Mouse (Mus musculus): ENCODE measurements around the gene Cr1l. TPM values are rescaled to one million over a fixed set of nuclear protein-coding genes. Genes with fewer than 3 reads are reported as not detected.
A peak's percentile ranks its signal among the peaks of the same experiment; 100 is the strongest.

The Cr1l gene
- 73.3 and 90.1 TPM in 2 replicates for polyA plus RNA-seq (2012; ENCODE audit: insufficient read depth, insufficient read length, missing spikeins)

- Histone ChIP-seq H3K27ac (replicated peaks; ENCODE audit: low read depth, low read length) (peak within 1 kb of the TSS; percentile 98), H3K4me1 (ENCODE audit: control insufficient read depth, insufficient read depth, insufficient read length, low read length) (peaks cover 2% of the 10 kb centered on the region; the same call in 1 of the 2 replicates)
Observed at GRCm38 (mm10) chr1:195130953-195131674, at the start of gene Cr1l. Gene Cr1l, minus strand, starts transcription at chr1:195131586.

GRCm38 (mm10) chr1:195175980-195176931 lies 44.9 kb upstream of the Cr1l start, which contains the start of gene Cr2:
Gene Cr2, minus strand, starts transcription at chr1:195176716.
- H3K27ac ChIP-seq (replicated peaks; ENCODE audit: low read depth, low read length) = no peak within 1 kb of the TSS
- H3K4me1 ChIP-seq (ENCODE audit: control insufficient read depth, insufficient read depth, insufficient read length, low read length) = no peaks in the 10 kb centered on the region; the same call in none of the 2 replicates
- peak within 1 kb of the TSS; percentile 40 for H3K4me3 ChIP-seq (ENCODE audit: insufficient read depth, low read depth, low read length)

More at GRCm38 (mm10) chr1:195130953-195131674, at the start of gene Cr1l:
- peak within 1 kb of the TSS; percentile 92 for H3K4me3 ChIP-seq (ENCODE audit: insufficient read depth, low read depth, low read length)

GRCm38 (mm10) chr1:195164996-195165755 lies 33.8 kb upstream of the Cr1l start:
- Histone ChIP-seq H3K4me1 (ENCODE audit: control insufficient read depth, insufficient read depth, insufficient read length, low read length) (no peaks in the 10 kb centered on the region), H3K4me3 (ENCODE audit: insufficient read depth, low read depth, low read length) (no peak overlapping the region)

GRCm38 (mm10) chr1:195132070-195132469 lies 684 bp upstream of the Cr1l start:
- Histone ChIP-seq H3K4me3 (ENCODE audit: insufficient read depth, low read depth, low read length) (peak overlapping the region; percentile 30; the same call in 1 of the 2 replicates), H3K4me1 (ENCODE audit: control insufficient read depth, insufficient read depth, insufficient read length, low read length) (peaks cover 2% of the 10 kb centered on the region; the same call in 1 of the 2 replicates), H3K27ac (replicated peaks; ENCODE audit: low read depth, low read length) (0 out of 2 replicates have a peak overlapping the region, but pooled peaks have one; percentile 37)

More at GRCm38 (mm10) chr1:195164996-195165755, 33.8 kb upstream of the Cr1l start:
- H3K27ac ChIP-seq (replicated peaks; ENCODE audit: low read depth, low read length) = no peak overlapping the region

- Histone ChIP-seq H3K4me1 (ENCODE audit: control insufficient read depth, insufficient read depth, insufficient read length, low read length) (peaks cover 2% of the 10 kb centered on the region; the same call in 1 of the 2 replicates), H3K4me3 (ENCODE audit: insufficient read depth, low read depth, low read length) (peak overlapping the region; percentile 92), H3K27ac (replicated peaks; ENCODE audit: low read depth, low read length) (peak overlapping the region; percentile 98)
Observed at GRCm38 (mm10) chr1:195131675-195132015, 259 bp upstream of the Cr1l start.

- Histone ChIP-seq H3K4me3 (ENCODE audit: insufficient read depth, low read depth, low read length) (peak overlapping the region; percentile 92), H3K4me1 (ENCODE audit: control insufficient read depth, insufficient read depth, insufficient read length, low read length) (peaks cover 2% of the 10 kb centered on the region; the same call in 1 of the 2 replicates), H3K27ac (replicated peaks; ENCODE audit: low read depth, low read length) (peak overlapping the region; percentile 98)
Observed at GRCm38 (mm10) chr1:195130479-195130878, 907 bp downstream of the Cr1l start.

- no peak overlapping the region for H3K27ac ChIP-seq (replicated peaks; ENCODE audit: low read depth, low read length)
- H3K4me1 ChIP-seq (ENCODE audit: control insufficient read depth, insufficient read depth, insufficient read length, low read length) = peaks cover 4% of the 10 kb centered on the region; the same call in 1 of the 2 replicates
- 0 out of 2 replicates have a peak overlapping the region, but pooled peaks have one; percentile 18 for H3K4me3 ChIP-seq (ENCODE audit: insufficient read depth, low read depth, low read length)
Observed at GRCm38 (mm10) chr1:195129867-195130266, 1.5 kb downstream of the Cr1l start.

- H3K4me3 ChIP-seq (ENCODE audit: insufficient read depth, low read depth, low read length) = no peak overlapping the region
- H3K4me1 ChIP-seq (ENCODE audit: control insufficient read depth, insufficient read depth, insufficient read length, low read length) = no peaks in the 10 kb centered on the region
- no peak overlapping the region for H3K27ac ChIP-seq (replicated peaks; ENCODE audit: low read depth, low read length)
Observed at GRCm38 (mm10) chr1:195114414-195114813, 17.0 kb downstream of the Cr1l start.

- Histone ChIP-seq H3K27ac (replicated peaks; ENCODE audit: low read depth, low read length) (no peak overlapping the region), H3K4me1 (ENCODE audit: control insufficient read depth, insufficient read depth, insufficient read length, low read length) (no peaks in the 10 kb centered on the region), H3K4me3 (ENCODE audit: insufficient read depth, low read depth, low read length) (no peak overlapping the region)
Observed at GRCm38 (mm10) chr1:195113621-195114020, 17.8 kb downstream of the Cr1l start.

GRCm38 (mm10) chr1:195100693-195101092 lies 30.7 kb downstream of the Cr1l start:
- no peak overlapping the region for H3K4me3 ChIP-seq (ENCODE audit: insufficient read depth, low read depth, low read length)
- no peaks in the 10 kb centered on the region for H3K4me1 ChIP-seq (ENCODE audit: control insufficient read depth, insufficient read depth, insufficient read length, low read length)
- H3K27ac ChIP-seq (replicated peaks; ENCODE audit: low read depth, low read length) = no peak overlapping the region

- Histone ChIP-seq H3K4me3 (ENCODE audit: insufficient read depth, low read depth, low read length) (no peak overlapping the region), H3K27ac (replicated peaks; ENCODE audit: low read depth, low read length) (no peak overlapping the region), H3K4me1 (ENCODE audit: control insufficient read depth, insufficient read depth, insufficient read length, low read length) (no peaks in the 10 kb centered on the region; the same call in 1 of the 2 replicates)
Observed at GRCm38 (mm10) chr1:195098004-195098403, 33.4 kb downstream of the Cr1l start.

GRCm38 (mm10) chr1:195092220-195092720 lies 39.1 kb downstream of the Cr1l start, which contains the start of gene Cd46:
Gene Cd46, minus strand, starts transcription at chr1:195092249.
- peak within 1 kb of the TSS; percentile 56 for H3K4me3 ChIP-seq (ENCODE audit: insufficient read depth, low read depth, low read length)
- H3K4me1 ChIP-seq (ENCODE audit: control insufficient read depth, insufficient read depth, insufficient read length, low read length) = no peaks in the 10 kb centered on the region; the same call in 1 of the 2 replicates
- H3K27ac ChIP-seq (replicated peaks; ENCODE audit: low read depth, low read length) = peak within 1 kb of the TSS; percentile 51

GRCm38 (mm10) chr1:195091699-195092219 lies 39.6 kb downstream of the Cr1l start:
- H3K4me1 ChIP-seq (ENCODE audit: control insufficient read depth, insufficient read depth, insufficient read length, low read length) = no peaks in the 10 kb centered on the region; the same call in 1 of the 2 replicates
- H3K4me3 ChIP-seq (ENCODE audit: insufficient read depth, low read depth, low read length) = peak overlapping the region; percentile 56
- H3K27ac ChIP-seq (replicated peaks; ENCODE audit: low read depth, low read length) = peak overlapping the region; percentile 51

GRCm38 (mm10) chr1:195082142-195082541 lies 49.2 kb downstream of the Cr1l start:
- Histone ChIP-seq H3K4me3 (ENCODE audit: insufficient read depth, low read depth, low read length) (no peak overlapping the region), H3K4me1 (ENCODE audit: control insufficient read depth, insufficient read depth, insufficient read length, low read length) (no peaks in the 10 kb centered on the region), H3K27ac (replicated peaks; ENCODE audit: low read depth, low read length) (no peak overlapping the region)
